Mouse (Mus musculus): ENCODE results near the gene Cabp1. TPM values are rescaled to one million over a fixed set of nuclear protein-coding genes. Genes with fewer than 3 reads are reported as not detected.

Cabp1 gene
- polyA plus RNA-seq, 1 experiment from 2014 or later: 1.2 TPM

DNA sequence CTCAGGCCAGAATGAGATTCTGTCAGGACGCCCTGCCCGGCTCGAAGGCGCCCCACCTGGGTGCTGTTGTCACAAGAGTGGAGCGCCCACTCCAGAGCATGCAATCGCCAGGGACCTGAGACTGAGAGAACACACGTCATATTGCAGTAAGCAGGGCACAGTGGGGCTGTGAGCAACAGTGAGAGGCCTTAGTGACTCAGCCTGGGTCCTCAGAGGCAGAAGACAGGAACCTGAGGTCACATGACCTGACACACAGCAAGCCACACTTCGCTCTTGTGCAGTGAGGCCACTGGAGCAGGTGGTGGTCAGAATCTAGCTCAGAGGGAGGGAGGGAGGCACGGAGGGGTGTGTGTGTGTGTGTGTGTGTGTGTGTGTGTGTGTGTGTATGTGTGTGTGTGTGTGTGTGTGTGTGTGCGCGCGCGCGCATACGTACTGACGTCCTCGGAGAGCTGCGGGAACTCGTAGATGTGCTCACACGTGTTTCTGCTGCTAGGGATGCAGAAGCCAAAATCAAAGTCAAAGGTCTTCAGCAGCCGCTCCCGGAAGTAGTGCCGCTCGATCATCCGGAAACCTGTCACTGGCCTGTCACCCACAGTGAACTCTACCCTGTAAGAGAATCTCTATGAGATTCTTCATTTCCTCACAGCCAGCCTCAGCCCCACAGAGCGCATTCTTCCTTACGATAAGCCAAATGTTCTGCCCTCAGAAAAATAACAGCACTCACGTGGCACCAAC lies 67.4 kb downstream of the Cabp1 start:
- Histone ChIP-seq H3K9ac (ENCODE audit: low read depth, low read length) (0 out of 2 replicates have a peak overlapping the region, but pooled peaks have one; percentile 2), H3K36me3 (ENCODE audit: insufficient read depth, low read length) (peaks cover 32% of the 10 kb centered on the region), H3K4me1 (replicated peaks; ENCODE audit: insufficient read depth, low read length) (0 out of 2 replicates have a peak, but pooled peaks cover 4% of the 10 kb centered on the region), H3K9me3 (replicated peaks; ENCODE audit: low read length) (no peaks in the 10 kb centered on the region), H3K27me3 (ENCODE audit: insufficient read depth, low read length) (no peaks in the 10 kb centered on the region), H3K27ac (no peak overlapping the region), H3K4me3 (replicated peaks; ENCODE audit: low read depth, low read length) (no peak overlapping the region), H3K4me2 (ENCODE audit: low read length) (no peak overlapping the region)
- ATAC-seq (replicated peaks; ENCODE audit: low FRiP score, low read depth) (no peak), DNase-seq (ENCODE audit: low spot score) (no peak)
- WGBS: 72% methylated on average over 28 of the region's 28 CpGs
- no peak for TF ChIP-seq CTCF (IDR thresholded peaks at IDR 0.05; ENCODE audit: low read depth)

DNA sequence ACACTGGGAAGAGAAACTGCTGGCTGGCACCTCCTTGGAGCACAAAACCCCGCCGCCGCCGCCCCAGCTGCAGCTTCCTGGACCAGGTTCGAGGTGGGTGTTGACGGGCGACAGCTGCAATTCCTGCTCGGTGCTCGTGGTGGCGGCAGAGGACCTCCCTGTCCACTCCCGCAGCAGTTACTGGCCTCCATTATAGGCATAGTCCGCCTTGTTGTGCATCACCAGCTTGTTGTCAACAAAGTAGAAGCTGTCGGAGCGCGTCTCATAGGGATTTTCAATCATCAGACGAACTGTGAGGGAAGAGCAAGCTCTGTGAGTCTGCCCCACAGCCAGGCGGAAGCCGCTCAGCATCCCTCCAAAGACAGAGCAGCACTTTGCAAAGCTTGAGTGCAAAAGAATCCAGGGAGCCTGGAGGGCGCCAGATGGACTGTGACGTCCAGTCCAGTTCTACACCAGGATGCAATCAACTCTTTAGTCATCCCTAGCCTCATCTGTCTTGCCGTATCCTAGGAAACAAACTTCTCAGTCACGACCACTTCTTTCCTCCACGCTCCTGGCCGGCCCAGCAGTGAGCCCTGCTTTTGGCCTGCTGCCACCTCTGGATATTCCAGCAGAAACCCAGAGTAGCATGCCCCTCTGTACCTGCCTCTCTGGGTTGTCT lies 68.8 kb downstream of the Cabp1 start:
- Histone ChIP-seq H3K4me2 (ENCODE audit: low read length) (no peak overlapping the region), H3K4me1 (replicated peaks; ENCODE audit: insufficient read depth, low read length) (0 out of 2 replicates have a peak, but pooled peaks cover 4% of the 10 kb centered on the region), H3K36me3 (ENCODE audit: insufficient read depth, low read length) (peaks cover 32% of the 10 kb centered on the region), H3K9me3 (replicated peaks; ENCODE audit: low read length) (no peaks in the 10 kb centered on the region), H3K4me3 (replicated peaks; ENCODE audit: low read depth, low read length) (no peak overlapping the region), H3K27me3 (ENCODE audit: insufficient read depth, low read length) (no peaks in the 10 kb centered on the region), H3K9ac (ENCODE audit: low read depth, low read length) (no peak overlapping the region), H3K27ac (no peak overlapping the region; the same call in 1 of the 2 replicates)
- ATAC-seq (replicated peaks; ENCODE audit: low FRiP score, low read depth) (peak; percentile 68), DNase-seq (ENCODE audit: low spot score) (peak; percentile 94)
- WGBS: 14% methylated on average over 24 of the region's 24 CpGs
- peak; percentile 96 for TF ChIP-seq CTCF (IDR thresholded peaks at IDR 0.05; ENCODE audit: low read depth)

DNA sequence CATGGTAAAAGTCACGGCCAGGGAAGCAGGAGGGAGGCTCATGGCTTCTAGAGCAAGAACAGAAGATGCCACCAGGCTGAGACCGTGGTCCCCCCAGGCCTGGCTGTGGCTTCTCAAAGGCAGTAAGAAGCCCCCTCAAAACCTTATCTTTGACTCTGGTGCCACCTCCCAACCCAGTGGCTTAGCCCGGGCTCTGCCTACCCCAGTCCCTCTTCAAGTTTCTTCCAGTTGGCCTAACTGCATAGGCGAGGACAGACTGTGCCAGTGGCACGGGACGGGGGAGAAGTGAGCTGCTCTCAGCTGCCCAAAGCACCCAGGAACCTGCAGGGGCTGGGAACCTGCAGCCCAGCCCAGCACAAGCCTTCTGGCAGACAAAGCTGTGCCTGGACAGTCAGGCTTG lies 69.5 kb downstream of the Cabp1 start:
- no peak for TF ChIP-seq CTCF (IDR thresholded peaks at IDR 0.05; ENCODE audit: low read depth)
- ATAC-seq (replicated peaks; ENCODE audit: low FRiP score, low read depth) (no peak), DNase-seq (ENCODE audit: low spot score) (no peak)
- Histone ChIP-seq H3K9ac (ENCODE audit: low read depth, low read length) (no peak overlapping the region), H3K9me3 (replicated peaks; ENCODE audit: low read length) (no peaks in the 10 kb centered on the region), H3K36me3 (ENCODE audit: insufficient read depth, low read length) (peaks cover 29% of the 10 kb centered on the region), H3K4me2 (ENCODE audit: low read length) (no peak overlapping the region), H3K27me3 (ENCODE audit: insufficient read depth, low read length) (no peaks in the 10 kb centered on the region), H3K4me3 (replicated peaks; ENCODE audit: low read depth, low read length) (no peak overlapping the region), H3K4me1 (replicated peaks; ENCODE audit: insufficient read depth, low read length) (0 out of 2 replicates have a peak, but pooled peaks cover 4% of the 10 kb centered on the region), H3K27ac (no peak overlapping the region)
- WGBS: 91% methylated on average over 6 of the region's 6 CpGs

DNA sequence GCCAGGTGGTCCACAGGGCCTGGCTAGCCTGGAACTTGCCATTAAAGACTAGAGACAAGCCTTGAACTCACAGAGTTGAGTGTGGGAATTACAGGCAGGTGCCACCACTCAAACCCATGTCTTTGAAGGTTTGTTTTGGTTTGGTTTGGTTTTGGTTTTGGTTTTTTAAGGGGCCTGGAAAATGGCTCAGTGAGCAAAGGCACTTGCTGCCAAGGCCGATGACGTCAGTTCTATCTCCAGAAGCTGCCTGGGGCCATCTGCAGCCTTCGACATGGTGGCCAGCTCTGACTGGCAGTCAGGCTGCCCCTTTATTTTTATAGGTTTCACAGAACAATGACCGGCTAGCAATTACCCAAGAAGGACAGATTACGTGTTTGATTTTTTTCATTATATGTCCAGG lies 73.2 kb downstream of the Cabp1 start:
- Histone ChIP-seq H3K4me3 (replicated peaks; ENCODE audit: low read depth, low read length) (no peak overlapping the region), H3K9ac (ENCODE audit: low read depth, low read length) (no peak overlapping the region), H3K9me3 (replicated peaks; ENCODE audit: low read length) (no peaks in the 10 kb centered on the region), H3K27ac (no peak overlapping the region), H3K27me3 (ENCODE audit: insufficient read depth, low read length) (no peaks in the 10 kb centered on the region), H3K4me1 (replicated peaks; ENCODE audit: insufficient read depth, low read length) (0 out of 2 replicates have a peak, but pooled peaks cover 4% of the 10 kb centered on the region), H3K36me3 (ENCODE audit: insufficient read depth, low read length) (peaks cover 19% of the 10 kb centered on the region; the same call in 1 of the 2 replicates), H3K4me2 (ENCODE audit: low read length) (no peak overlapping the region)
- no peak for TF ChIP-seq CTCF (IDR thresholded peaks at IDR 0.05; ENCODE audit: low read depth)
- DNase-seq (ENCODE audit: low spot score) (no peak), ATAC-seq (replicated peaks; ENCODE audit: low FRiP score, low read depth) (no peak)
- 66% methylated on average over 5 of the region's 5 CpGs for WGBS

DNA sequence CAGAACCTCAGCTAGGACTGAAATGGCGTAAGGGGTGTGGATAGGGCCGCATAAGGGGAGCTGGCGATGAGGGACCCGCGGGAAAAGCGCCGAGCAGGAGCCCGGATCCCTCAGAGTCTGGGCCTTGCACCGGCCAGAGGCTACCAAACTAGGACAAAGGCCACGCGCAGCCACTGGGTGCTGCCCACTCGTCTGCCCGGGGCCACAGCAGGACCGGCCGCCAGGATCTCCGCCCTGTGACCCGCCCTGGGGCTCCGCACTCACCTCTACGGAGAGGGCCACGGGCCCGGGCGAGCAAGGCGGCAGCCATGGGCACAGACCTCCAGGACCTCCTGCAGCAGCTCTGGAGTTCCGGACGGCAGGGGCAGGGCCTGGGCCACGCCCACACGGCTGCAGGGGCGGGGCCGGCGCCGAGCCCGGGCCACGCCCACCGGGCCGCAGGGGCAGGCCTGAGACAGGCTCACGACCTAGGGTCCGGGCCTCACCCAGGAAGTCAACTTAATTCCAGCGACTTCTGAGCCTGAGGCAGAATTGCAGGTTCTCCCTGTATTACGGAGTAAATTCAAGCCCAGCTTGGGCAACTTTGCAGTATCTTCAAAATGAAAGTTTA lies 75.1 kb downstream of the Cabp1 start, which contains the start of gene Acads:
Gene Acads, minus strand, starts transcription at position 386 of the 610 bp plus-strand sequence.
- Histone ChIP-seq H3K4me3 (replicated peaks; ENCODE audit: low read depth, low read length) (peak within 1 kb of the TSS; percentile 59), H3K4me2 (ENCODE audit: low read length) (peak within 1 kb of the TSS; percentile 85), H3K36me3 (ENCODE audit: insufficient read depth, low read length) (peaks cover 8% of the 10 kb centered on the region; the same call in 1 of the 2 replicates), H3K9ac (ENCODE audit: low read depth, low read length) (peak within 1 kb of the TSS; percentile 85), H3K9me3 (replicated peaks; ENCODE audit: low read length) (no peaks in the 10 kb centered on the region), H3K27ac (peak within 1 kb of the TSS; percentile 66), H3K27me3 (ENCODE audit: insufficient read depth, low read length) (no peaks in the 10 kb centered on the region), H3K4me1 (replicated peaks; ENCODE audit: insufficient read depth, low read length) (no peaks in the 10 kb centered on the region)
- ATAC-seq (replicated peaks; ENCODE audit: low FRiP score, low read depth) (peak; percentile 84), DNase-seq (ENCODE audit: low spot score) (peak; percentile 86)
- 2% methylated on average over 39 of the region's 39 CpGs for WGBS
- TF ChIP-seq CTCF (IDR thresholded peaks at IDR 0.05; ENCODE audit: low read depth): no peak

Other genes with a start within 250 kb of the Cabp1 start
- gene Hnf1a, start 223.3 kb downstream of the Cabp1 start, polyA plus RNA-seq (2015; fragmentation: Nextera tagmentation; extraction: Ambion mirVana): 10.8 and 12.5 TPM in 2 replicates
- gene Sppl3, start 183.2 kb downstream of the Cabp1 start, polyA plus RNA-seq (2015; fragmentation: Nextera tagmentation; extraction: Ambion mirVana): 19.0 and 39.4 TPM in 2 replicates
- gene Gm10401, start 96.1 kb downstream of the Cabp1 start, polyA plus RNA-seq (2015; fragmentation: Nextera tagmentation; extraction: Ambion mirVana): 26.6 and 31.3 TPM in 2 replicates
- gene Acads, start 75.0 kb downstream of the Cabp1 start, polyA plus RNA-seq (2015; fragmentation: Nextera tagmentation; extraction: Ambion mirVana): 105 and 117 TPM in 2 replicates
- 40.8 and 42.7 TPM in 2 replicates for gene Unc119b, start 59.4 kb downstream of the Cabp1 start, polyA plus RNA-seq (2015; fragmentation: Nextera tagmentation; extraction: Ambion mirVana)
- gene Mlec, start 36.2 kb downstream of the Cabp1 start, polyA plus RNA-seq (2015; fragmentation: Nextera tagmentation; extraction: Ambion mirVana): 43.6 and 44.4 TPM in 2 replicates
- 160 and 161 TPM in 2 replicates for gene Pop5, start 41.5 kb upstream of the Cabp1 start, polyA plus RNA-seq (2015; fragmentation: Nextera tagmentation; extraction: Ambion mirVana)
- 120 and 124 TPM in 2 replicates for gene Rnf10, start 78.5 kb upstream of the Cabp1 start, polyA plus RNA-seq (2015; fragmentation: Nextera tagmentation; extraction: Ambion mirVana)
- 44.7 and 46.6 TPM in 2 replicates for gene Coq5, start 85.3 kb upstream of the Cabp1 start, polyA plus RNA-seq (2015; fragmentation: Nextera tagmentation; extraction: Ambion mirVana)
- gene Dynll1, start 106.6 kb upstream of the Cabp1 start, polyA plus RNA-seq (2015; fragmentation: Nextera tagmentation; extraction: Ambion mirVana): 1,395 and 1,475 TPM in 2 replicates
- 234 and 251 TPM in 2 replicates for gene Srsf9, start 132.8 kb upstream of the Cabp1 start, polyA plus RNA-seq (2015; fragmentation: Nextera tagmentation; extraction: Ambion mirVana)
- 19.8 and 20.8 TPM in 2 replicates for gene Gatc, start 146.8 kb upstream of the Cabp1 start, polyA plus RNA-seq (2015; fragmentation: Nextera tagmentation; extraction: Ambion mirVana)
- gene Triap1, start 146.8 kb upstream of the Cabp1 start, polyA plus RNA-seq (2015; fragmentation: Nextera tagmentation; extraction: Ambion mirVana): 58.7 and 59.0 TPM in 2 replicates
- 1,591 and 1,635 TPM in 2 replicates for gene Cox6a1, start 154.6 kb upstream of the Cabp1 start, polyA plus RNA-seq (2015; fragmentation: Nextera tagmentation; extraction: Ambion mirVana)
- gene Msi1, start 235.2 kb upstream of the Cabp1 start, polyA plus RNA-seq (2015; fragmentation: Nextera tagmentation; extraction: Ambion mirVana): 12.4 and 13.3 TPM in 2 replicates

All from kidney, postnatal 0 days (tissue).